Mouse (Mus musculus): Measurements from ENCODE around the gene Prdm16.

- TF ChIP-seq CTCF (conservative IDR thresholded peaks at IDR 0.05 in 1 of 2, IDR thresholded peaks at IDR 0.05 in 1 of 2; ENCODE audit: low read depth in 2 of 2, low read length in 2 of 2) (no peak), NELFE (IDR thresholded peaks at IDR 0.05; ENCODE audit: low read depth, low read length) (no peak)
Observed at GRCm38 (mm10) chr4:154627419-154628142, 9.1 kb downstream of the Prdm16 start.
